Mouse (Mus musculus): ENCODE data around the gene Nt5e. TPM values are rescaled to one million over a fixed set of nuclear protein-coding genes. Genes with fewer than 3 reads are reported as not detected.

The Nt5e gene
- polyA plus RNA-seq, 1 experiment, result 1.2 TPM

DNA sequence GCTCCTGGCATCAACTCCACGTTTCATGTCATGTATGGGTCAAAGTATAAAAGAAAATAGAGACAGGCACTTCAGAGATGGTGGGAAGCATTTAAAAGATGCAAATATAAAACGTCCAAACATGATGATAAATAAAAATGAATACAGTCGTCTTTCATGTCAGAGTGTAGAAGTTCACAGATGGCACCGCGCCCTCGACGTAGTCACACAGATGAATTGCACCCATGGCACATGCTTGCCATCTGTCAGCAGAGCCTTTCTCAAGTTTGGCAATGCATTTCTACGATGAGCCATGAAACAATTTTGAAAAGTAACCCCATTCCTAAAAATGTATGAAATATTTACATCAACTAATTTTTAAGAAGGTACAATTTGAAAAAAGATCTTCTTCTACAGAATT, 67.9 kb downstream of the Nt5e start:
- Histone ChIP-seq H3K27ac (replicated peaks; ENCODE audit: low read depth, low read length) (no peak overlapping the region), H3K4me3 (ENCODE audit: insufficient read depth, low read depth, low read length) (no peak overlapping the region), H3K4me1 (ENCODE audit: control insufficient read depth, insufficient read depth, insufficient read length, low read length) (no peaks in the 10 kb centered on the region)

DNA sequence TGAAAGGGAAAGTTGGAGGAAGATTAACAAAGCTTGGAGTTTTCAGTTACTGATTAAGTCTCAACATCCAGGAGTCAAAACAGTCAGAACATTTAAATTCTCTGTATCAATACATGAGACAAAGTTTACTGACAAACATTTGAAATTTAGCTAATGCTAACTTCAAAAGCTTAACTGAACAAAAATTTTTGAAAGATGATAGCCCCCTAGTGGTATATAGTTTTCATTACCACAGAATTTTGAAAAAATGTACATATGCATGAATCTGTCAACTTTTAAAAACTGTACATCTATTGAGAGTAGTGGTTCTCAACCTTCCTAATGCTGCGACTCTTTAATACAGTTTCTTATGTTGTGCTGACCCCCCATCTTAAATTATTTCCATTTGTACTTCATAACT, 71.5 kb downstream of the Nt5e start:
- Histone ChIP-seq H3K4me1 (ENCODE audit: control insufficient read depth, insufficient read depth, insufficient read length, low read length) (no peaks in the 10 kb centered on the region), H3K27ac (replicated peaks; ENCODE audit: low read depth, low read length) (no peak overlapping the region), H3K4me3 (ENCODE audit: insufficient read depth, low read depth, low read length) (no peak overlapping the region)

DNA sequence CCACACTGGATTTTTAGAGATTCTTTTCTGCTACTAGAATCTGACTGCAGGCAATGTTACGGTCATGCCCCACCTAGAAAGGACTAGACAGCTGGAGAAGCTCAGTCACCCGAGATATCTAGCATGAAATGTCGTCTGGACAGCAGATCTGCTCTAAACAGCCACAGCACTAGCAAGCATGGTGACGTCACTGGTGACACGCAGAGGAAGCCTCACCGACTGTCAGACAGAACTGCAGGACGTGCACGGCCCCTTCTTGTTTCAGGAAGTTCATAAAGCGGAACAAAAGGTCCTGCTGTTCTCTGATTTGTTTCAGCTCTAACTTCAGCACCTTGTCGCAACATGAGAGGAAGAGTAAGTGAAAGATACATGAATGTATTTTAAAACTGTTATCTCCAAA, 77.1 kb downstream of the Nt5e start:
- no peaks in the 10 kb centered on the region for H3K4me1 ChIP-seq (ENCODE audit: control insufficient read depth, insufficient read depth, insufficient read length, low read length)
- H3K27ac ChIP-seq (replicated peaks; ENCODE audit: low read depth, low read length), result no peak overlapping the region
- H3K4me3 ChIP-seq (ENCODE audit: insufficient read depth, low read depth, low read length), result no peak overlapping the region

DNA sequence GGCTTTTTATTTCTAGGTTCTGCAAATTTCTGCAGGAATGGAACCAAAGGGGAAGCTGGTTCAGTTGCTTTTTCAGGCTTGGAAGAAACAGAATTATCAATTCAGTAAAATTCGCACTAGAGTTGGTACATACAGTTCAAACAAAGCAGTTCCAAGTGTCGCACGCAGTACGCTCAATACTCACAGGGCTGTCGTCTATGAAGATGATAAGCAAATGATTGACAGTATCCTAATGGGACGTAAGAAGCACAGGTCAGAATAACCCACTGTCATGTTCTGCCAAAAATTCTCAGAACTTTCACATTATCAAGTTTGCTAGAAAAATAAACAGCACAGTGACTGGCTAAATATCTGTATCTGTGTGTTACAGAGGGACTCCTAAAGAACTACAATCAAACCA, 77.5 kb downstream of the Nt5e start:
- H3K4me3 ChIP-seq (ENCODE audit: insufficient read depth, low read depth, low read length), result no peak overlapping the region
- H3K4me1 ChIP-seq (ENCODE audit: control insufficient read depth, insufficient read depth, insufficient read length, low read length), result no peaks in the 10 kb centered on the region
- H3K27ac ChIP-seq (replicated peaks; ENCODE audit: low read depth, low read length), result no peak overlapping the region

DNA sequence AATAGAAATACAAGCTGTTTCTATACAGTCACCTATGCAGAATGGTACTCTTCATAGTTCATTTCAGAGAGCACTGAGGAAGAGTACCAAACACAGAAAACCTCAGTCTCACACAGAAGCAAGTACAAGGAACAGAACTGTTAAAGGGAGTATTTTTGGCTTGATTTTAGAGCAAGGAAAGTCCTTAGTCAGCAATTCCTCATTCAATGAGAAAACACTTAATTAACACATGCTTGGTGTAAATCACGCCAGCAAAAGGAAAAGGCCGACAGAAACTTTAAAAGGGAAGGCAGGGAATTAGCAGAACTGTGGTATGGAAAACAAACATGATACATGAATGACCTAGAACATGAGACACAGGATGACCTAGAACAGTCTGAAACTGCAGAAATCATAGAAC, 83.0 kb downstream of the Nt5e start:
- Histone ChIP-seq H3K4me1 (ENCODE audit: control insufficient read depth, insufficient read depth, insufficient read length, low read length) (no peaks in the 10 kb centered on the region), H3K4me3 (ENCODE audit: insufficient read depth, low read depth, low read length) (no peak overlapping the region), H3K27ac (replicated peaks; ENCODE audit: low read depth, low read length) (no peak overlapping the region)

DNA sequence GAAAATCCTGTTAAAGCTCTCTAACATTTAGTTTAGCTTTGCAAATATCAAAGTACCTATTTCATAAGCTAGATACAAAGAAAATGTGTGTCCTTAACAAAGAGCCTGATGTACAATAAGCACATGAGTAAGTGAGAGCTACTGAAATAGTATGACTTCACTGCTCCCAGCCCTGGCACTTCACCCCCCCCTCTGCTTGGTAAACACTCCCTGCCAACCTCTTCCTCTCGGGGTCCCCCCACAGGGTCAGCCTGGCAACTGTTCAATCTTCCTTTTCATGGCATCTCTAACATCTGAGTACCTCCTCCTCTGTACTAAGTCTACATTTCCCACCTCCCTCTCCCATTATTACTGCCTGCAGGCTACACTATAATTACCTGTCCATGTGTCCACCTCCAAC, 89.8 kb downstream of the Nt5e start:
- Histone ChIP-seq H3K4me3 (ENCODE audit: insufficient read depth, low read depth, low read length) (no peak overlapping the region), H3K4me1 (ENCODE audit: control insufficient read depth, insufficient read depth, insufficient read length, low read length) (no peaks in the 10 kb centered on the region)

More for the DNA sequence above, 89.8 kb downstream of the Nt5e start:
- H3K27ac ChIP-seq (replicated peaks; ENCODE audit: low read depth, low read length), result no peak overlapping the region

Other genes with a start within 250 kb of the Nt5e start
- 29.7 and 38.5 TPM in 2 replicates for gene Snx14, start 111.8 kb downstream of the Nt5e start, polyA plus RNA-seq (2012; ENCODE audit: insufficient read depth, insufficient read length, missing spikeins)
- not detected in 2 replicates for gene Gm20537, start 129.4 kb downstream of the Nt5e start, polyA plus RNA-seq (2012; ENCODE audit: insufficient read depth, insufficient read length, missing spikeins)
- gene Syncrip, start 155.4 kb downstream of the Nt5e start, polyA plus RNA-seq (2012; ENCODE audit: insufficient read depth, insufficient read length, missing spikeins), result 85.1 and 101 TPM in 2 replicates
- gene Zfp949, start 220.8 kb downstream of the Nt5e start, polyA plus RNA-seq (2012; ENCODE audit: insufficient read depth, insufficient read length, missing spikeins), result 3.9 and 5.0 TPM in 2 replicates

All from brown adipose tissue, adult 24 weeks (tissue).